Mouse (Mus musculus) heart, postnatal 0 days (tissue): ENCODE measurements at regions not wholly inside any gene's neighbourhood (a gene's known extent, or its start where the extent isn't known, plus 50 kb on each side); places are given as distances from the start of the nearest gene placed in this dataset.

ENCODE experiments used
- CTCF ChIP-seq: IDR thresholded peaks from 2 replicates; pipeline ENCODE4 v1.5.1; 2016; ENCODE audit warnings: antibody characterized with exemption, control low read depth, low read depth
- EP300 ChIP-seq: IDR thresholded peaks from 2 replicates; pipeline ENCODE4 v1.6.1; 2016; ENCODE audit warnings: antibody characterized with exemption, low read depth

GRCm38 (mm10) chr4:105708080-105708796, 81.4 kb upstream of the Gm12728 start:
- no peak for TF ChIP-seq CTCF
- no peak for TF ChIP-seq EP300
